Mouse (Mus musculus) midbrain, embryonic 15.5 days (tissue): ENCODE results near the gene Dlx4. TPM values are rescaled to one million over a fixed set of nuclear protein-coding genes. Genes with fewer than 3 reads are reported as not detected.
A peak's percentile ranks its signal among the peaks of the same experiment; 100 is the strongest.

Source experiments
- ATAC-seq: fragments of 200-750 bp; cut with Nextera tagmentation; replicated peaks from 2 replicates; pipeline ENCODE4 v1.8.0; 2017; ENCODE audit warnings: moderate TSS enrichment
- H3K27ac ChIP-seq: fragments of 300-500 bp; sonication (generic); 2 replicates; pipeline ENCODE4 v1.5.1; 2015; ENCODE audit warnings: mild to moderate bottlenecking, inconsistent platforms
- H3K27me3 ChIP-seq: fragments of 300-500 bp; sonication (generic); replicated peaks from 2 replicates; pipeline ENCODE4 v1.6.1; 2015; ENCODE audit warnings: inconsistent platforms
- H3K36me3 ChIP-seq: fragments of 300-500 bp; sonication (generic); replicated peaks from 2 replicates; pipeline ENCODE4 v1.6.1; 2015; ENCODE audit warnings: inconsistent platforms
- H3K4me1 ChIP-seq: fragments of 300-500 bp; sonication (generic); 2 replicates; pipeline ENCODE4 v1.6.1; 2015; ENCODE audit warnings: inconsistent platforms
- H3K4me2 ChIP-seq: fragments of 300-500 bp; sonication (generic); 2 replicates; pipeline ENCODE4 v1.6.1; 2015; ENCODE audit warnings: inconsistent platforms, mild to moderate bottlenecking, moderate library complexity
- H3K4me3 ChIP-seq: fragments of 300-500 bp; sonication (generic); 2 replicates; pipeline ENCODE4 v1.5.1; 2015; ENCODE audit warnings: mild to moderate bottlenecking, inconsistent platforms
- H3K9ac ChIP-seq: fragments of 300-500 bp; sonication (generic); 2 replicates; pipeline ENCODE4 v1.6.1; 2015; ENCODE audit warnings: mild to moderate bottlenecking, inconsistent platforms
- H3K9me3 ChIP-seq: fragments of 300-500 bp; sonication (generic); 2 replicates; pipeline ENCODE4 v1.6.1; 2016; ENCODE audit warnings: inconsistent platforms
- whole genome bisulfite sequencing: fragments of 180-500 bp; shearing (Covaris S2); methylation state at CpG from one replicate; pipeline ENCODE4 v1.1.7; 2015; ENCODE audit warnings: mixed read lengths; 5-methylcytosine and 5-hydroxymethylcytosine counted together
- polyA plus RNA-seq: library from polyadenylated mRNA; unstranded; fragments of >200 nt; fragmentation: Nextera tagmentation; extraction: Ambion mirVana; gene quantifications from 2 replicates; pipeline ENCODE4 v1.2.1, GENCODE M21; 2015

Gene Dlx4
- polyA plus RNA-seq, 1 experiment from 2014 or later = not detected

DNA sequence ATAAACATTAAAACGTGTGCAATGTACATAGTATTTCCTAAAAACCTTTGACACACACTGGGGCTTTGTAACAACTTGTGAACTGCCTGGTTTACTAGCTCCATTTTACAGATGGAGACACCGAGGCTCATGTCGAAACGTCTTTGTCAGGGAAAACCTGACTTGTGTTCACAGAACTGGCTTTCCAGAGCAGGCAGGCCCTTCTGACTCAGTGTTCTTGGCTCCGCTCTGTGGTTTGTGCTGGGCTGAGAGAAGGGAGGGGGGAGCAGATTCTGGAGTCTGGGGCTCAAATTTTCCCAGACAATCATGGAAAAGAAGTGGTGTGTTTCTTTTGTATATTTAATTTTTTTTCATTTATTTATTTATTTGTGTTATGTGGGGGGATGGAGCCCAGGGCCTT is 7.6 kb upstream of the Dlx4 start:
- H3K27ac ChIP-seq = no peak overlapping the region

DNA sequence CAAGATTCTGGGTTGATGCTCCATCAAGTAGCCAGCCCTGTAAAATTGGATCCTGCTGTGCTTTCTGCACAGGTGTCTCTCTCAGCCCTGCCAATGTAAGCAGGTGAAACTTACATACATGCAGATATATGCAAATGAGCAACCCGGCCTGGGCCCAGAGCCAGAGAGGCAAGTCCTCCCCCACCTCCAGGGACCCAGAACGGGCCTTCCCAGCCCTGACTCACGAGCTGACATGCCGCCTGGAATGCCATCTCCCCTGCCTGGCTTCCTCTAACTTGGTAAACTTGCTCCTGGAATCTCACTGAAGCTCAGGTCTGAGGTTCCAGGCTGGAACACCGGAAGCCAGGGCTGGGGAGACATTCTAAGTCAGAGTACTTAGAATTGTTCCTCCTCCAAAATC is 7.1 kb upstream of the Dlx4 start:
- 27% methylated on average over 5 of the region's 5 CpGs for WGBS
- no peak for ATAC-seq
- H3K36me3 ChIP-seq = no peaks in the 10 kb centered on the region
- no peak overlapping the region for H3K27ac ChIP-seq
- no peak overlapping the region for H3K4me2 ChIP-seq
- no peak overlapping the region for H3K4me3 ChIP-seq
- H3K9ac ChIP-seq = no peak overlapping the region
- H3K27me3 ChIP-seq = peaks cover 48% of the 10 kb centered on the region
- H3K4me1 ChIP-seq = 0 out of 2 replicates have a peak, but pooled peaks cover 4% of the 10 kb centered on the region
- no peaks in the 10 kb centered on the region for H3K9me3 ChIP-seq

More for the DNA sequence above, 7.6 kb upstream of the Dlx4 start:
- 0 out of 2 replicates have a peak, but pooled peaks cover 4% of the 10 kb centered on the region for H3K4me1 ChIP-seq
- H3K9ac ChIP-seq = no peak overlapping the region
- no peaks in the 10 kb centered on the region for H3K36me3 ChIP-seq
- peaks cover 42% of the 10 kb centered on the region for H3K27me3 ChIP-seq
- WGBS = 77% methylated on average over 5 of the region's 5 CpGs
- ATAC-seq = no peak
- no peak overlapping the region for H3K4me2 ChIP-seq
- H3K4me3 ChIP-seq = no peak overlapping the region
- H3K9me3 ChIP-seq = no peaks in the 10 kb centered on the region

DNA sequence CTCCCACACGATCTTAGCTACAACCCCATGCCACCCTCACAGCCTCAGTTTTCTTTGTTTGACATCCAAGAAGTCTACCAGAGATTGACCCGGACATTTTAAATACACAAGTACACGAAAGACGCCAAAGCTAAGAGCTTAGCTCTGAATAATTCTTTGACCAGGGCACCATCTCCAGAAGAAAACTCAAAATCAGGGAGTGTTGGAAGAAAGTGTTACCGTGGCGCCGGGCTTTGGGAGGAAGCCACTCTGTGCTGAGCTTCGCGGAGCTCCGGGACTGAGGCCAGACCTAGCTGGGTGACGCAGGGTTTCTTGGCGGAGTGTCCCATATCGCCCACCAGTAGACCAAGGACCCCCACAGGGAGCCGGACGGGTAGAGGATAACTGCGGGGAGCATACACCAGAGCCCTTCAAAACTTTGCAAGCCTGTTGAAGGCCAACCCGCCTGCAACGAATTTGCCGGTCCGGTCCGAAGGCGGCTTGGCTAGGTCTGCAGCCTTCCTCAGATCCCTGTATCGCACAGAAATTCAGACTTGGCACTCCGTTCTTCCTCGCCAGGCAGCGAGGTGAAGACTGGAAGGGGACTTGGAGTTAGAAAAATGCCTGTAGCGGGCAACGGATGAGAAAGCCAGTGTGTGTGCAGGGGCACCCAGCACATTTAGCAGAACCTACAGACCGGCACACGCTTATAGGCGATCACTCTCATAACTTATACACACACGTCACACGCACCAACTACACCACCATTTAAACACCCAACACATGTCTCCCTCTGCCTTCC is 4.4 kb upstream of the Dlx4 start:
- Histone ChIP-seq H3K4me2 (no peak overlapping the region), H3K27me3 (peaks cover 74% of the 10 kb centered on the region), H3K9me3 (no peaks in the 10 kb centered on the region), H3K36me3 (no peaks in the 10 kb centered on the region), H3K4me1 (peaks cover 12% of the 10 kb centered on the region), H3K27ac (no peak overlapping the region), H3K9ac (no peak overlapping the region), H3K4me3 (no peak overlapping the region)
- no peak for ATAC-seq
- WGBS = 2% methylated on average over 33 of the region's 33 CpGs

DNA sequence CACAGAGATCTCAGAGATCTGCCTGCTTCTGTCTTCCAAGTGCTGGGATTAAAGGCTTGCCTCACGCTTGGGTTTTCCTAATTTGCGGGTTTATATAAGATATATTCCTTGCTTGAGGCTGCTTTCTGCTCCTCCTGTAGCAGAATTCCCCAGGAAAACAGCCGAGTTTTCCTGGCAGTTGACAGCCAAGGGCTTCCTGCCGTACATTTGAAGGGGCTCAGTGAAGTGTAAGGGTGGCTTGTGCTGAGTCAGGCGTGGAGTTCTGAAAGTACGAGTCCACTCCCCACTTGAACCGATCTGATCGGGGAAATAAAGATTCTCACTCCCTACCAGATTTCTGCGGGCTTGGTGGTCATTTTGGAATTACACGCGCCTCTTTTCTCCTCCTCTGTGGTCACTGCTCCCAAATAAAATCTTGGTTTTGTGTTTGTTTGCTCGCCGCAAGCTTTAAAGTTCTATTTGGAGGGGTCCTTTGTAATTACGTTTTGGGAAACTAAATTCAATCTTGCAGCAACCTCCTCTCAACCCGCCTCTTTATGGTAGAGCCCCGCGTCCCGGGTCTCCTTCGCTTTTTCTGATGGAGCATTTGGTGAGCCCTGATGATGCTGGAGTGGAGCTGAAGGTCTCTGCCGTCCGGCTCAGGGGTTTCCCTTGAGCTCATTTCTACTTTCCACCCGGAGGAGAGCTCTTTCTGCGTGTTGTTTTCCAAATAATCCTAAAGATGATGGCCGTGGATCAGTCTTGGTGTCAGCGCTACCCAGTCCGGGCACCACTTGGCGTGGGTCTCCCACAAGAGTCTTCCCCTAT is 3.6 kb upstream of the Dlx4 start:
- H3K9me3 ChIP-seq = no peaks in the 10 kb centered on the region
- peaks cover 19% of the 10 kb centered on the region for H3K4me1 ChIP-seq
- WGBS = under 1% methylated on average over 27 of the region's 27 CpGs
- H3K27me3 ChIP-seq = peaks cover 82% of the 10 kb centered on the region
- H3K4me2 ChIP-seq = no peak overlapping the region
- H3K9ac ChIP-seq = no peak overlapping the region
- no peak for ATAC-seq
- H3K36me3 ChIP-seq = no peaks in the 10 kb centered on the region
- no peak overlapping the region for H3K4me3 ChIP-seq
- no peak overlapping the region for H3K27ac ChIP-seq

DNA sequence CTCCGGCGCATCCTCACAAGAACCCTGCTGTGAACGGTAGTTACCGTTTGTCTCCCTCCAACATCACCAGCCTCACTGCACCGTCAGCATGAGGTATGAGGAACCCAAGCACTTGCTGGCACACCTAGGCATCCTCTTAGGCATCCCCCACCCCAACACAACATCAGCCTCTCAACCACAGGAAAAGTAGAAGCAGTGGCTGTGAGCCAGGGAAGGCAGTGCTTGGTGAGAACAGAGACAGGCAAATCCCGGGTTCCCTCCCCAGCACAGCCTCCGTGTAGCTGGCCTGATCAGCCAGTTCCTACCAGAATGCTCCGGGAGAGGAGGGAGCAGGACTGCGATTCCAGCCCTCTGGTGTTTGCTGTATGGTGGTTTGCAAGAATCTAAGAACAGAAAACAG is 2.7 kb upstream of the Dlx4 start:
- H3K9me3 ChIP-seq = no peaks in the 10 kb centered on the region
- H3K27me3 ChIP-seq = peaks cover 91% of the 10 kb centered on the region
- no peak overlapping the region for H3K4me2 ChIP-seq
- ATAC-seq = no peak
- H3K9ac ChIP-seq = no peak overlapping the region
- H3K27ac ChIP-seq = no peak overlapping the region
- no peak overlapping the region for H3K4me3 ChIP-seq
- 2% methylated on average over 9 of the region's 9 CpGs for WGBS
- peaks cover 19% of the 10 kb centered on the region for H3K4me1 ChIP-seq
- no peaks in the 10 kb centered on the region for H3K36me3 ChIP-seq

DNA sequence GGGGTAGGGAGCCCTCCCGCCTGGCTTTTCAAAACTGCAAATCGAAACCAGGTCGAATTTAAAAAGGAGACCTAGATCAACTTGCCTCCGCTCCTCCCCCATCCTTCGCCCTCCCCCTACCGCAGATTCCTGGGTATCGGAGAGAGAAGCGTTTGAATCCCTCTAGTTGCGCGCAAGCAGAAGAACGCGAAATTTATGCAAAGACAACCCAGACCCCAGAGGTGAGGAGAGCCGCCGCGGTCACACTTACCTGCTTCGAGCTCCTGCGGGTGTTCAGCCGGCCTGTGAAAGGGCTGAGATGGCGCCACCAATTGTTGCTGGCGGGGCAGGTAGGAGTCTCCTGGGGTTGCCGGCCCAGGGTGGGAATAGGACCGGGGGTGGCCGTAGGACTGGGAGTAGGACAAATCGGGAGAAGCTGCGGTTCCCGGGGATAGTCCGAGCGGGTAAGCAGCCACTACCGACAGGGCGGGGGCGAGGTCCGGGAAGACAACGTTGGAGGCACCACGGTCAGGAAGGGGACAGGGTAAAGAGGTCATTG is 1.0 kb downstream of the Dlx4 start:
- Histone ChIP-seq H3K36me3 (no peaks in the 10 kb centered on the region), H3K4me2 (peak overlapping the region; percentile 69; the same call in 1 of the 2 replicates), H3K9me3 (no peaks in the 10 kb centered on the region), H3K9ac (no peak overlapping the region), H3K27ac (no peak overlapping the region), H3K27me3 (peaks cover 92% of the 10 kb centered on the region), H3K4me3 (peak overlapping the region; percentile 36; the same call in 1 of the 2 replicates), H3K4me1 (peaks cover 21% of the 10 kb centered on the region)
- no peak for ATAC-seq
- 2% methylated on average over 34 of the region's 34 CpGs for WGBS

DNA sequence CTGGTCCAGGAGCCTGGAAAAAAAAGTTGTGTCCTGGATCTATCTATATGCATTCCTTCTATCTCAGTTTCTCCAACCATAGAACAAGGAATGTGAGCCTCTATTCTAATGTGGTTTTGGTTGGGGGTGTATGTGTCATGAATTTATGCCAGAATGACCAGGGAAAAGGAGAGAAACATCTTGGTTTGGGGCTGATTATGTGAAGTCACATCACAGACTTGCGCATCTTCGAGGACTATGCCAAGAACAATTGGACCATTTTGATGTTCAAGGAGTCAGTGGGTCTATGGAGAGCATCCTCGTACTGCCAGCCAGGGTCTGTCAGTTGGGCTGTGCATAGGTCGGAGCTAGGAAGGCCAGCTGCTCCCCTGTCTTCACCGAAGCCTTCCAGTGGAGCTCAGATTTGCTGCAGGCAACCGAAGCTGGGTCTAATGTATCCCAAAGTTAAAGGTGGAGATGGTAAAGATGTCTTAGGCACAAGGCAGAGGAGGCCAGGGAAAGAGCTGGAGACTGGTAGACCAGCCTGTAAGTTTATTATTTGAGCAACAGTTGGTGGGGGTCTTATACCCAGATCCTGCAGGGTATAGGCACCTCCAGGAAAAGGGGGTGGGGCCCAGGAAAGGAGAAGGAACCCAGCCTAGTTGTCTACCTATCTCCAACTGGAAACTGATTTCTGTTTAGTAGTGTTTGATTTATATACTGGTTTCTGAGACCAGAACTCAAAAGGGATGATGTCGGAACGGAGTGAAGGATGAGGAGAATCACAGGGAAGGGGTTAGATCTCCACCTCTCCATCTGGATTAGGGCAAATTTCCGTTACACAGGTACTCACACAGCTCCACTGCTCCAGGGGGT is 1.7 kb downstream of the Dlx4 start:
- peaks cover 97% of the 10 kb centered on the region for H3K27me3 ChIP-seq
- H3K9ac ChIP-seq = no peak overlapping the region
- no peak overlapping the region for H3K27ac ChIP-seq
- no peak for ATAC-seq
- no peak overlapping the region for H3K4me2 ChIP-seq
- H3K36me3 ChIP-seq = no peaks in the 10 kb centered on the region
- 7% methylated on average over 9 of the region's 9 CpGs for WGBS
- H3K4me3 ChIP-seq = no peak overlapping the region
- no peaks in the 10 kb centered on the region for H3K9me3 ChIP-seq
- H3K4me1 ChIP-seq = peaks cover 21% of the 10 kb centered on the region

DNA sequence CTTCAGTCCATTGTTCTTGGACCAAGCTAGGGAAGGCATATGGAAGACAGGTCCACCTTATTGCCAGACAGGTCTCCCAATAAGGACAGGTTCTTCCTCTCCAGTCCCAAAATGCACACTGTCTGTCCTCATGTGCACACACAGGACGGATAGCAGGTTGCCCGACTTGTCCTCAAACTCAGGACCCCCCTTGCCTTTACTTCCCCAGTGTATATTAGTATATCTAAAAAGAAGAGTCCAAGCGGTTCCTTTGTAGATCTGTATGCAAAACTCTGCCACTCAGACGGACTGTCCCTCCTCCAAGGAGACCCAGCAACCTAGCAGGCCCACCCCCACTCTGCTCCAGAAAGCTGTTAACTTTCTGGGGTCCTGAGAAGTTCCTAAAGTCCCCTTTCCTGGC is 2.4 kb downstream of the Dlx4 start:
- ATAC-seq = no peak
- Histone ChIP-seq H3K36me3 (no peaks in the 10 kb centered on the region), H3K4me2 (no peak overlapping the region), H3K27me3 (peaks cover 98% of the 10 kb centered on the region), H3K9me3 (no peaks in the 10 kb centered on the region), H3K4me3 (no peak overlapping the region), H3K9ac (no peak overlapping the region), H3K4me1 (peaks cover 21% of the 10 kb centered on the region), H3K27ac (no peak overlapping the region)
- WGBS = 5% methylated on average over 4 of the region's 4 CpGs

DNA sequence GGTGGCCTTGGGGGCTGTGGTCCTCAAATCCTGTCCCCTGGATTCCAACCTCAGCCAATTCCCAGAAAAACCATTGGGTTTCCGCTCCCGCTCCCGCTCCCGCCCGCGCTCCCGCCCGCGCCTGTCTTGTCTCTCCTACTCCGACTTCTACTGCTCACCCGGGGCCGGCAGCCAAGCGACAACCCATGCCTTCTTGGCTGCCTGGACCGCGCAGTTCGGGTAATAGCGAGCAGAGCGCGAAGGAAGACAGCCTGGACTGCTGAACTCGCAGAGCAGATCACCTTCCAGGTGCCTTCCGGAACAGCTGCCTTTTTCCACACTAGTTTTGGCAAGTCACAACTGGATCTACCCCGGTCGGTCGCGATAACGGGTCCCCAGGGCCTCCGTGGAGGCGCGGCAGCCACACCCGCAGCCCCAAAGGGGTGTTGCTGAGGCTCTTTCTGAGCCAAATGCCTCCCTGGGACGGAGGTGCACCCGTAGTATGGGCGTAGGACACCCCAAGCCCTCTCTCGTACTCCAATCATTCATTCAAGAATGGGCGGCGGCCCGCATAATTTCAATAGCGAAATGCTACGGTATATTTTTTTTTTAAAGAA is 3.0 kb downstream of the Dlx4 start:
- Histone ChIP-seq H3K36me3 (no peaks in the 10 kb centered on the region), H3K9ac (no peak overlapping the region), H3K27ac (no peak overlapping the region), H3K27me3 (peaks cover 98% of the 10 kb centered on the region), H3K4me1 (peaks cover 21% of the 10 kb centered on the region), H3K4me2 (no peak overlapping the region), H3K4me3 (no peak overlapping the region), H3K9me3 (no peaks in the 10 kb centered on the region)
- ATAC-seq = no peak
- 4% methylated on average over 39 of the region's 39 CpGs for whole genome bisulfite sequencing

DNA sequence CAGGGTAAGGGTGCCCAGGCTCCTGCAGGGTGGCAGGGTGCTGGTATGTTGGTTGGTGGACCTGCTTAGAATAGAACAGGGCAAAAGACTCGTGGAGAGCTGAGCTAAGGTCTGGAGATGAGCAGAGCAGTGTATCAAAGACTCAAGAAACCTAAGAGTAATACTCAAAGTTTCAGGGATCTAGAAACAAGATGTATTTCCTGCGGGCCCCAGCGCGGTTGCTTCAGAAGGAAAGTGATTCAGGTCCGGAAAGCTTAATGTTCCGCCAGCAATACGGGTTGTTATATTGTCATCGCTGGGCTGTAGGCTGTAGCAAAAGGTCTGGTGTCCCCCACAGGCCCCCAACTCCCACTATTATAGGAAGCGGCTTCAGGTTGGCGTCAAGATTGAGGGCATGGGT is 3.8 kb downstream of the Dlx4 start:
- no peak for ATAC-seq
- H3K4me2 ChIP-seq = no peak overlapping the region
- no peaks in the 10 kb centered on the region for H3K36me3 ChIP-seq
- 13% methylated on average over 10 of the region's 10 CpGs for WGBS
- H3K9ac ChIP-seq = no peak overlapping the region
- no peak overlapping the region for H3K4me3 ChIP-seq
- H3K27me3 ChIP-seq = peaks cover 98% of the 10 kb centered on the region
- H3K9me3 ChIP-seq = no peaks in the 10 kb centered on the region
- no peak overlapping the region for H3K27ac ChIP-seq
- peaks cover 21% of the 10 kb centered on the region for H3K4me1 ChIP-seq

DNA sequence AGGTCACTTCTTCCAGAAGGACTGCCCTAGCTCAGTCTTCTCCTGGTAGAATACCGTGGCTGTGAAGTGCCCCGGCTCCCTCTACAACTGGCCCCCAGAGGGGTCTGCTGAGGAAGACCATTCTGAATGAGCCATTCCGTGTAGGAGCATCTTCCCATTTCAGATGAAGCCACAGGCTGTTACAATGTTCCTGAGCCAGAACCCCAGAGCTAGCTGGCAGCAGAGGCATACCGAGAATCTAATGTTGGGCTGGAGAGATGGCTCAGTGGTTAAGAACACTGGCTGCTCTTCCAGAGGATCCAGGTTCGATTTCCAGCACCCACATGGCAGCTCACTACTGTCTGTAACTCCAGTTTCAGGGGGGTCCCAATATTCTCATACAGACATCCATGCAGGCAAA is 6.2 kb downstream of the Dlx4 start:
- no peaks in the 10 kb centered on the region for H3K36me3 ChIP-seq
- peaks cover 7% of the 10 kb centered on the region for H3K4me1 ChIP-seq
- H3K4me2 ChIP-seq = no peak overlapping the region
- peaks cover 75% of the 10 kb centered on the region for H3K27me3 ChIP-seq
- H3K9me3 ChIP-seq = no peaks in the 10 kb centered on the region
- ATAC-seq = no peak
- H3K9ac ChIP-seq = no peak overlapping the region
- no peak overlapping the region for H3K4me3 ChIP-seq
- no peak overlapping the region for H3K27ac ChIP-seq
- 47% methylated on average over 5 of the region's 5 CpGs for WGBS
